Mouse (Mus musculus): ENCODE data around the gene Mrtfa.

The Mrtfa gene

GRCm38 (mm10) chr15:81031611-81032010 lies 158.9 kb downstream of the Mrtfa start:
- DNase-seq (ENCODE audit: low read depth, low spot score), result no peak

GRCm38 (mm10) chr15:81030891-81031425 lies 159.6 kb downstream of the Mrtfa start:
- no peak for DNase-seq (ENCODE audit: low read depth, low spot score)

GRCm38 (mm10) chr15:81027378-81028173 lies 163.0 kb downstream of the Mrtfa start:
- DNase-seq (ENCODE audit: low read depth, low spot score), result peak; percentile 81

- DNase-seq (ENCODE audit: low read depth, low spot score), result no peak
Observed at GRCm38 (mm10) chr15:81026901-81027300, 163.7 kb downstream of the Mrtfa start.

GRCm38 (mm10) chr15:81023842-81024241 lies 166.7 kb downstream of the Mrtfa start:
- DNase-seq (ENCODE audit: low read depth, low spot score), result no peak

- DNase-seq (ENCODE audit: low read depth, low spot score), result no peak
Observed at GRCm38 (mm10) chr15:81022437-81022836, 168.1 kb downstream of the Mrtfa start.

- DNase-seq (ENCODE audit: low read depth, low spot score), result no peak
Observed at GRCm38 (mm10) chr15:81021377-81021776, 169.2 kb downstream of the Mrtfa start.

GRCm38 (mm10) chr15:81017308-81017707 lies 173.2 kb downstream of the Mrtfa start:
- no peak for DNase-seq (ENCODE audit: low read depth, low spot score)

- DNase-seq (ENCODE audit: low read depth, low spot score), result no peak
Observed at GRCm38 (mm10) chr15:81016488-81016887, 174.1 kb downstream of the Mrtfa start.

GRCm38 (mm10) chr15:81015068-81015744 lies 175.4 kb downstream of the Mrtfa start:
- no peak for DNase-seq (ENCODE audit: low read depth, low spot score)

GRCm38 (mm10) chr15:81013186-81013585 lies 177.4 kb downstream of the Mrtfa start:
- no peak for DNase-seq (ENCODE audit: low read depth, low spot score)

- DNase-seq (ENCODE audit: low read depth, low spot score), result no peak
Observed at GRCm38 (mm10) chr15:81012359-81012758, 178.2 kb downstream of the Mrtfa start.

- no peak for DNase-seq (ENCODE audit: low read depth, low spot score)
Observed at GRCm38 (mm10) chr15:81011523-81011922, 179.0 kb downstream of the Mrtfa start.

- no peak for DNase-seq (ENCODE audit: low read depth, low spot score)
Observed at GRCm38 (mm10) chr15:81010114-81010513, 180.4 kb downstream of the Mrtfa start.

GRCm38 (mm10) chr15:81008689-81009123 lies 181.9 kb downstream of the Mrtfa start:
- DNase-seq (ENCODE audit: low read depth, low spot score), result peak; percentile 31

GRCm38 (mm10) chr15:81007905-81008304 lies 182.7 kb downstream of the Mrtfa start:
- no peak for DNase-seq (ENCODE audit: low read depth, low spot score)

GRCm38 (mm10) chr15:81007339-81007738 lies 183.2 kb downstream of the Mrtfa start:
- no peak for DNase-seq (ENCODE audit: low read depth, low spot score)

- DNase-seq (ENCODE audit: low read depth, low spot score), result no peak
Observed at GRCm38 (mm10) chr15:81006127-81006735, 184.3 kb downstream of the Mrtfa start.

- no peak for DNase-seq (ENCODE audit: low read depth, low spot score)
Observed at GRCm38 (mm10) chr15:81000419-81001138, 190.0 kb downstream of the Mrtfa start.

GRCm38 (mm10) chr15:80997077-80997476 lies 193.5 kb downstream of the Mrtfa start:
- DNase-seq (ENCODE audit: low read depth, low spot score), result no peak

- DNase-seq (ENCODE audit: low read depth, low spot score), result no peak
Observed at GRCm38 (mm10) chr15:80996090-80996835, 194.3 kb downstream of the Mrtfa start.
